Mouse (Mus musculus): ENCODE results near the gene Gtf2f2. TPM values are rescaled to one million over a fixed set of nuclear protein-coding genes. Genes with fewer than 3 reads are reported as not detected.

Gtf2f2 gene
- polyA plus RNA-seq (2015; fragmentation: Nextera tagmentation; extraction: Ambion mirVana) = 37.9 and 39.5 TPM in 2 replicates

DNA sequence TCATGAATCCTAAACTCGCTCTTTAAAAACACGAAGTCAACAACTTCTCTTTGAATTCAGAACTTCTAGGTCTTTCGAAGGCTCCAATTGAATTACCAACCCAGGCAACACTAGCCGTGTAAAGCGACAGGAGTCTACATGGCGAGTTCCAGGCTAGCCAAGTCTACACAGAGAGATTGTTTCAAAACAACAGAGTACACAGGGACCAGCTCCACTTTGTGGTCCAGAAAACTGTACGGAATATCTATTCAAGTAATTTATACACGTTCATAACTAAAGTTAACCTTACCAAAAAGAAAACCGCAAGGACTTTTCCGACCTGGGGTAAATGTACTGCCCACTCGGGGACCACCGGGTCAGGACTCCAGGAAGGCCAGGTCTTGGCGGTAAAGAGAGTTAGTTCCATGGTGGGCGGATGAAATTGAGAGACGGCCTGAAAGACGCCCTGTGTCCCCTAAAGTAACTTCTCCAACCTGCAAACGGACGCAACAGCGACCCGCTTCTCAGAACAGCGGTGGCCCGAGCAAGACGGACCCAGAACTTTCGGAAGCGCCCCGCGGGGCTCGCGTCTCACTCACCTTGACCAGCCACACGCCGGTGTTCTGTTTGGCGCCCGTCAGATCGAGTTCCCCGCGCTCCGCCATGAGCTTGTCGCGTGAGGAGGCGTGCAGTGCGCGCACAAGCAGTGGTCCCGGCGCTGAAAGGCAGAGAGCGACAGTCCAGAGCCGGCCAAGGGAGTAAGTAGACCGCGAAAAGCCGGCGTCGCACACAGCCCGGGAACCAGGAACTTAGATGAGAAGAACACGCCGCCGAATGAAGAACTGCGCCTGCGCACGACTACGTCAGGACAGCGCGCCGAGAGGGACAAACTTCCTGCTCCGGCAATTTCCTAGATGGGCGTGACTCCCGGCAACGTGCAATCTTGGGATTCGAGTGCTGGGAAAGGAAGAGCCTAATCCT is at the start of gene Gtf2f2:
Gene Gtf2f2 (minus strand): TSS at position 764 of the 960 bp plus-strand sequence.
- no peaks in the 10 kb centered on the region for H3K27me3 ChIP-seq
- H3K9me3 ChIP-seq (replicated peaks) = no peaks in the 10 kb centered on the region
- H3K4me2 ChIP-seq = peak within 1 kb of the TSS; percentile 72
- peaks cover 15% of the 10 kb centered on the region for H3K4me1 ChIP-seq
- peak within 1 kb of the TSS; percentile 85 for H3K27ac ChIP-seq
- H3K9ac ChIP-seq = peak within 1 kb of the TSS; percentile 65
- ATAC-seq (replicated peaks; ENCODE audit: low FRiP score) = peak; percentile 91
- peak within 1 kb of the TSS; percentile 69 for H3K4me3 ChIP-seq (replicated peaks)
- WGBS = under 1% methylated on average over 67 of the region's 67 CpGs
- H3K36me3 ChIP-seq = peaks cover 9% of the 10 kb centered on the region; the same call in 1 of the 2 replicates

DNA sequence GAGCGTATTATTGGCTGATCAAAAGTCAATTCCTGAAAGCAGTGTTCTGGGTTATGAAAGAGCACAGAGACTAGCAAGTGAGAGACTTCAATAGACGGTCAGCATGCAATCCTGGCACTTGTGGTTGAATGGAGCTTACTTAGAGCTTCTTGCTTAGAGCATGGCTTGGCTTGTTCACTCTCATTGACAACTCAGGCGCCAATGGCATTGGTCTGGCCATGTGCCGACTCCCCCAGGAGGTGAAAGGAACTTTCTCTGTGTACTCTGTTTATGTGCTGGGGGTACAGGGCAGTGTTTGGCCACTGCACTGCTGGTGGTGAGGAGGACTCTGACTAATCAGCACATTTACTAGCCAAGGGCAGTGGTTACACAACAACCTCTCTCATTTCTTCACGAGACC is 48.8 kb upstream of the Gtf2f2 start:
- Histone ChIP-seq H3K9ac (no peak overlapping the region), H3K27me3 (no peaks in the 10 kb centered on the region), H3K4me2 (no peak overlapping the region), H3K27ac (no peak overlapping the region), H3K9me3 (replicated peaks) (no peaks in the 10 kb centered on the region), H3K4me3 (replicated peaks) (no peak overlapping the region), H3K36me3 (no peaks in the 10 kb centered on the region), H3K4me1 (peaks cover 8% of the 10 kb centered on the region)
- 79% methylated on average over 5 of the region's 5 CpGs for WGBS
- ATAC-seq (replicated peaks; ENCODE audit: low FRiP score) = no peak

DNA sequence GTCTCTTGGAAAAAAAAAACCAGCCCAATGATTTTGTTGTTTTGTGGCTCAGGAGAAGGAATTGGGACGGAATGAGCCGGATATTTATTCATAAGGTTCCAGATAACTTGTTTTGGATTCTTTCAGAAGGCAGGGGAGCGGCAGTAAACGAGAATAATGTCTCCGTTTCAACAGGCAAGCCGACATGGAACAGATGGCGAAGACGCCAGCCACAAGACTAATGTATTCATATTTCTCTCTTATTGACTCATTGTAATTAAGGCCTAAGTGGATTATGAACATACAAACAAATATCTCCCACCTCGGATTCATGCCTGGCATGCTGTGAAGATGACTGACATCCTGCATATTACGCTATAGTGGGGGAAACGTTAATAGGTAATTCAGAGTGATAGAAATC is 43.1 kb upstream of the Gtf2f2 start:
- no peak overlapping the region; the same call in 1 of the 2 replicates for H3K27ac ChIP-seq
- no peak overlapping the region for H3K4me3 ChIP-seq (replicated peaks)
- no peak for ATAC-seq (replicated peaks; ENCODE audit: low FRiP score)
- H3K36me3 ChIP-seq = no peaks in the 10 kb centered on the region
- no peaks in the 10 kb centered on the region for H3K9me3 ChIP-seq (replicated peaks)
- H3K9ac ChIP-seq = no peak overlapping the region
- H3K4me2 ChIP-seq = no peak overlapping the region
- H3K4me1 ChIP-seq = peaks cover 15% of the 10 kb centered on the region
- no peaks in the 10 kb centered on the region for H3K27me3 ChIP-seq
- WGBS = 66% methylated on average over 11 of the region's 11 CpGs

DNA sequence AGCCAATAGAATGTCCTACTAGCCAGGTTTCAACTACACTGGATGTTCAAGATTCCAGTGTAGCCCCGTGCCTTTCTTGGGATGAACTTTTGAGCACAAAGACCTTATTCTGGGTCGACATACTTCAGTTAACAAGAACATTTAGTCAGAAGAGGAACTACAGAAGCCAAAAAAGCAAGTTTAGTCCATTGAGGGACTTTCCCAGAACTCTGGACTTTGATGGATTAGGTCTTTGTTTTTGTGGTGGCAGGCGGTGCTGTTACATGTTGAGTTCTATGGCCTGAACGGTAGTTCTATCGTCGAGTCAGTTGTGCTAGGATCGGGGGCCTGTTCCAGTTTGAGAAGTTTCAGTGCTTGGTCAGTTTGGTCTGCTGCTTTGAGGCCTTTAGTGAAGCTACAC is 41.3 kb upstream of the Gtf2f2 start:
- Histone ChIP-seq H3K9ac (no peak overlapping the region), H3K4me1 (peaks cover 15% of the 10 kb centered on the region), H3K4me2 (no peak overlapping the region), H3K27me3 (no peaks in the 10 kb centered on the region), H3K27ac (no peak overlapping the region), H3K9me3 (replicated peaks) (no peaks in the 10 kb centered on the region), H3K36me3 (no peaks in the 10 kb centered on the region), H3K4me3 (replicated peaks) (no peak overlapping the region)
- 83% methylated on average over 7 of the region's 7 CpGs for WGBS
- ATAC-seq (replicated peaks; ENCODE audit: low FRiP score) = no peak

DNA sequence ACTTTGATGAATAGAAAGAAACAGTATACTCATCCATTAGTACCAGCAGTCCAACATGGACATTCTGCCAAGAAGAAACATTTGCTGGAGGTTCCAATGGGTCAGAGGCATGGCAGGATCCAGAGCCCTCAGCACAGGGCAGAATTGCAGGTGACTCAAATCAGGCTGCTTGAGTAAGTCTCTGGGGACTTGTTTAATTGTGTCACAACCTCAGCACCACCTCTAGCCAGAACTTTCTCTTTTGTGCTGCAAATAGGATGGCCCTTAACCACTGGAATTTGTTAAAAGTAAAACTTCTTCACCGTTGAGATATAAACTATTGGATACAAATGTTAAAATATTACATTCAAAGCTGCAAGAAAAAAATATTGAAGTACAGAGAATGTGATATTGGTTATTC is 35.1 kb upstream of the Gtf2f2 start:
- 67% methylated on average over 1 of the region's 1 CpGs for WGBS

DNA sequence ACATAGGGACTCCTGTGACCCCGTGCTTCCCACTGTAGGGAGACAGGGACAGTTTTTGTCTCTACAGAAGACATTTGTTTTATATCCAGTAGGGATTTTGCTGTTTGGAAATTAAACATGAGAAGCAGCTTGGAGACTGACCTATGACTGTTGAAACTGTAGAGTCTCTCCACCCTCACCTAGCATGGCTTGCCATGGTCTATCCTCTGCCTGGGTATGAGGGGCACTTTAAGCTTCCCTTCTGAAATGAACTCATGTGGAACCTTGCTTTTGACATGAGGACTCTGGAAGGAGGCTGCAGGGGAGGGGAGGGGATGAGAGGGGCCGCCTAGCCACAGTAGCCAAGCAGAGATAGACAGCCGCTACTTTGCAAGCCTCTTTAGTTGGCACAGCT is 33.5 kb upstream of the Gtf2f2 start:
- H3K9ac ChIP-seq = no peak overlapping the region
- H3K27me3 ChIP-seq = no peaks in the 10 kb centered on the region
- peak; percentile 64; the same call in 1 of the 2 replicates for ATAC-seq (replicated peaks; ENCODE audit: low FRiP score)
- no peak overlapping the region for H3K4me3 ChIP-seq (replicated peaks)
- no peaks in the 10 kb centered on the region for H3K9me3 ChIP-seq (replicated peaks)
- H3K27ac ChIP-seq = no peak overlapping the region
- no peaks in the 10 kb centered on the region for H3K36me3 ChIP-seq
- no peak overlapping the region for H3K4me2 ChIP-seq
- WGBS = 30% methylated on average over 3 of the region's 3 CpGs
- peaks cover 17% of the 10 kb centered on the region for H3K4me1 ChIP-seq

More for the DNA sequence above, 35.1 kb upstream of the Gtf2f2 start:
- H3K9ac ChIP-seq = no peak overlapping the region
- H3K4me3 ChIP-seq (replicated peaks) = no peak overlapping the region
- no peak overlapping the region for H3K27ac ChIP-seq
- no peak for ATAC-seq (replicated peaks; ENCODE audit: low FRiP score)
- H3K27me3 ChIP-seq = no peaks in the 10 kb centered on the region
- no peak overlapping the region for H3K4me2 ChIP-seq
- no peaks in the 10 kb centered on the region for H3K9me3 ChIP-seq (replicated peaks)
- H3K4me1 ChIP-seq = peaks cover 17% of the 10 kb centered on the region
- no peaks in the 10 kb centered on the region for H3K36me3 ChIP-seq

DNA sequence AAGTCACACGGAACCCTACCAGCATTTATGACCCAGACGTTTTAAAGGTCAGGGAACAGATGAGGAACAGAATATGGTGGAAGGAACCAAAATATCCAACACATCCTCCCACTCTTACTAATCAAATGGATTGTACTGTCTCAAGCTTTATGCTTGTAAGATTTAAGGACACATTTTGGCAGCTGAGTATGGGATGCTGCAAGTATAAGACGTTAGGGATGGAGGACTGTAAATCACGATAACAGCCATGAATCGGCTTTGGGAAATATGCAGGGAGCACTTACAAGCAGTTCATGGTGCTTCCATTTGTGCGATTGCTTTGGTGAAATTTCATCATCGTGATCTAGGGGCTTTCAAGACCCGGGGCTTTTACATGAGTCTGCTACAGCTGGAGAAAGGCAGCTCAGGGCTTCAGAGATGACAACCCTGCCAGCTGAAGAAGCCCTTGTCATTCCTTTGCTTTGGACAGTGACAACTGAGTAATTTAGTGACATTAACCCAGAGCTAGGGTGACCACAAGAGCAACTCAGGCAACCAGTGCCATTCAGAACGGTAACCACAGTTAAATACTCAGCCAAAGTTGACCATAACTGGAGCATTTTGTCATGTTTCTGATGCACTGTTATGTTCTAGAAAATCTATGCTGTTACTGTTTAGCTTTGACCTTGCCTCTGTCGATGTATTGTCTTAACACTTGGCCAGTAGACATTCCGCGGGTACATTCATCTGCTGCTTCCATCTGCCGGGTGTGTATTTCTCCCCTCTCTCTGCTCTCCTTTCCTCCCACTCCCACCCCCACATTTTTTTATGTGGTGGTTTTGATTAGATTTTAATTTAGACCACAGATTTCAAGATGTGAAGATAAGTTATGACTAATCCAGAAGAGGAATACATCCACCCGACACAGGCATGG is 32.8 kb upstream of the Gtf2f2 start:
- WGBS = 44% methylated on average over 14 of the region's 14 CpGs
- Histone ChIP-seq H3K36me3 (no peaks in the 10 kb centered on the region), H3K9ac (no peak overlapping the region), H3K9me3 (replicated peaks) (no peaks in the 10 kb centered on the region), H3K4me1 (peaks cover 17% of the 10 kb centered on the region), H3K4me2 (no peak overlapping the region), H3K27me3 (no peaks in the 10 kb centered on the region), H3K27ac (no peak overlapping the region), H3K4me3 (replicated peaks) (no peak overlapping the region)
- ATAC-seq (replicated peaks; ENCODE audit: low FRiP score) = no peak

DNA sequence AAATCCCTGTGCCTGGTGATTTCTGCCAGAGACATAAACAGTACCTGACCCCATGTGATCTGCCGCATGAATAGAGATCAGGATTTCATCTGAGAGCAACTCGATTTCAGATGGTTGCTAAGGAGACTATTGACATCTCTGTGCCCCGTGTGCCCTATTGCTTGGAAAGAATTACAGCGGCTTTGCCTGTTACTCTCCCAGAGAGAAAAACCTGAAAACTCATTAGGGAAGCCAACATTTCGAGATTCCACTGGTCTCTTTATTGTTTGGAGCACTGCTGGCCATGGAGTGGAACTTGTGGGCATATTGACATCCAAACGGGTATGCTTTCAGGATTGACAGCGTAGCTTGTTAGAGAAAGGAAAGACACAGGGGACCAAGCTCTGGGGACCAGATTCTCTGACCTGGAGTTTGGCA is 22.6 kb upstream of the Gtf2f2 start:
- peaks cover 11% of the 10 kb centered on the region for H3K4me1 ChIP-seq
- H3K27me3 ChIP-seq = no peaks in the 10 kb centered on the region
- WGBS = 34% methylated on average over 7 of the region's 7 CpGs
- no peaks in the 10 kb centered on the region for H3K36me3 ChIP-seq
- H3K4me3 ChIP-seq (replicated peaks) = no peak overlapping the region
- no peaks in the 10 kb centered on the region for H3K9me3 ChIP-seq (replicated peaks)
- ATAC-seq (replicated peaks; ENCODE audit: low FRiP score) = no peak
- H3K27ac ChIP-seq = no peak overlapping the region
- no peak overlapping the region for H3K4me2 ChIP-seq
- H3K9ac ChIP-seq = no peak overlapping the region

DNA sequence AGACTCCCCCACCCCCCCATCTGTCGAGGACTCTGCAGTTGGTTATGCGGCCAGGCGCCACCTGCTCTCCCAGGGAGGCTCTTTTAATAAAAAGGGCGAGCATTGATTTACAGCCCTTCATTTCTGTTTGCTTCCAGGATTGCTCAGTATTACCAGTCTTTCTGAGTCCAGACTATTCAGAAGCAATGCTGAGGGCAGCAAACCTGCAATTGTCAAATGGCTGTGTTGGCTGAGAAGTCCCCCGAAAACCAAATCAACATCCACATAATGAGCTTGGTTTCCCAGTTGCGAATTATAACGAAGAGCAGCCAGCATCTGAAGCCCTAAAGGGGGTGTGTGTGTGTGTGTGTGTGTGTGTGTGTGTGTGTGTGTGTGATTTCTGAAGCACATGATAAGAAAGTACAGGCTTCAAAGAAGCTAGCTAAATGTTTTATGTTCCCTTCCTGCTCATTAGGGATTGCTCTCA is 22.0 kb upstream of the Gtf2f2 start:
- Histone ChIP-seq H3K27me3 (no peaks in the 10 kb centered on the region), H3K4me1 (peaks cover 11% of the 10 kb centered on the region), H3K27ac (no peak overlapping the region), H3K4me2 (no peak overlapping the region), H3K4me3 (replicated peaks) (no peak overlapping the region), H3K9me3 (replicated peaks) (no peaks in the 10 kb centered on the region), H3K9ac (no peak overlapping the region), H3K36me3 (no peaks in the 10 kb centered on the region)
- WGBS = 42% methylated on average over 7 of the region's 7 CpGs
- no peak for ATAC-seq (replicated peaks; ENCODE audit: low FRiP score)

DNA sequence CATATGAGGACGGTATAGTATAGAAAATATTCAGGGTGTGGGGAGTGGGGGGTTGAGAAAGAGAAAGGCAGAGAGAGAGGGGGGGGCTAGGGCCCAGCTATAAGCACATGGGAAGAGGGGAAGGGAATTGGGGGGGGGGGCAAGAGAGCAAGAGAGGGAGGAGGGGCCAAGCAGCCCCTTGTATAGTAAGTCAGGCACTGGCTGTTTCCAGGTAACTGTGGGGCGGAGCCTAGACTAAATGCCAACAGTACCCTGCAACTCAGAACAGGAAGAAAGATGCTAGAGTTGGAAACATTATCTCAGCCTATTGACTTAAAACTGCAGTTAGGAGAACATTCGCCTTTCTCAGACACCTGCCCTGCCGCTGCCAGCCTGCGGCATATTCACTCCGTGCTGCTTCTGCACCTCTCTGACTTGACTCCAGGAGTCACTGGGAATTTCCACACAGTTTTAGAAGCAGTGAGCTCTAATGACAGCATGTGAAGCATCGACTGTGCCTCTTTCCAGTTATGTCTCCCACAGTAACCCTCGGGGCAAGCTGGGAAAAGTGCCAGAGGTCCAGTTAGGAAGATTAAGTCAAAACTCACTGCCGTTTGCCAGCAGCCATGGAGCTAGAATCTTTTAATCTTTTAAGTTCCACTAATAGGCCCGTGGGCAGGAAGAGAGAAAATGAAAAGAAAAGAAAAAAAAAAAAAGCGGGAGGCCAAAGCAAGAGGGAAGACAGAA is 20.6 kb upstream of the Gtf2f2 start:
- Histone ChIP-seq H3K4me3 (replicated peaks) (no peak overlapping the region), H3K9me3 (replicated peaks) (no peaks in the 10 kb centered on the region), H3K36me3 (no peaks in the 10 kb centered on the region), H3K27me3 (no peaks in the 10 kb centered on the region), H3K4me2 (no peak overlapping the region), H3K27ac (no peak overlapping the region), H3K4me1 (peaks cover 11% of the 10 kb centered on the region), H3K9ac (no peak overlapping the region)
- 63% methylated on average over 11 of the region's 11 CpGs for WGBS
- ATAC-seq (replicated peaks; ENCODE audit: low FRiP score) = no peak

DNA sequence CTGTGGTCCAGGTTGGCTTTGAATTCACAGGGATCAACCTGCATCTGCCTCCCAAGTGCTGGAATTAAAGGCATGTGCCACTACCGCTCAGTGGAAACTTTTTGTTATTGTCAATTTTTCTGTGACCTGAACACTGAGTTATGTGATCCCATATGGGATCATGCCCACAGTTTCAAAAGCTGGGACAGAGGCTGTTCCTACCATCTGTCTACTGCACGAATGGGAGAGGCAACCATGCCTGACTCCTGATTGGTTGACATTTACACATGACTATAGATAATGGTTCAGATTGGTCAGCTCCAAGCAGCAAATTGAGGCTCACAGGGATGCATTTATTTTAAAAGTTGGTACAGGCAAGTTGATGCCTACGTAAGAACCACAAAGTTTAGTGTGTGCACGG is 14.0 kb upstream of the Gtf2f2 start:
- WGBS = 91% methylated on average over 4 of the region's 4 CpGs

More for the DNA sequence above, 14.0 kb upstream of the Gtf2f2 start:
- Histone ChIP-seq H3K36me3 (no peaks in the 10 kb centered on the region), H3K9me3 (replicated peaks) (no peaks in the 10 kb centered on the region), H3K9ac (no peak overlapping the region), H3K27ac (no peak overlapping the region), H3K4me3 (replicated peaks) (no peak overlapping the region), H3K4me2 (no peak overlapping the region), H3K4me1 (no peaks in the 10 kb centered on the region), H3K27me3 (no peaks in the 10 kb centered on the region)
- no peak for ATAC-seq (replicated peaks; ENCODE audit: low FRiP score)
